Mouse (Mus musculus) MEL (cell line): ENCODE results near the gene Preb. TPM values are rescaled to one million over a fixed set of nuclear protein-coding genes. Genes with fewer than 3 reads are reported as not detected.

Experiments used
- DNase-seq: peaks from one replicate; pipeline ENCODE4 v3.0.0; 2011; ENCODE audit warnings: low read depth, low spot score
- H3K27ac ChIP-seq: 2 replicates; pipeline ENCODE4 v1.5.1; 2012; ENCODE audit warnings: low read depth, mild to moderate bottlenecking, control low read depth, low read length, moderate library complexity; ENCODE audit not compliant: control insufficient read depth
- H3K27me3 ChIP-seq, 2 experiments: fragments of 150-350 bp in 1 of 2; sonication (generic) in 1 of 2; 2 replicates each; pipeline ENCODE4 v1.6.1; 2012; ENCODE audit warnings: low read length in 2 of 2, mild to moderate bottlenecking in 2 of 2, improper control_type of control experiment in 1 of 2, moderate library complexity in 1 of 2; ENCODE audit not compliant: insufficient read depth in 2 of 2, control insufficient read depth in 1 of 2
- H3K36me3 ChIP-seq, 2 experiments: 2 replicates each; pipeline ENCODE4 v1.6.1; 2012 to 2014; ENCODE audit warnings: low read length in 2 of 2, improper control_type of control experiment in 1 of 2, inconsistent platforms in 1 of 2, mild to moderate bottlenecking in 1 of 2; ENCODE audit not compliant: insufficient read depth in 2 of 2, control insufficient read depth in 1 of 2
- H3K4me1 ChIP-seq, 2 experiments: fragments of 150-350 bp in 1 of 2; sonication (generic) in 1 of 2; 2 replicates each; pipeline ENCODE4 v1.6.1; 2012; ENCODE audit warnings: low read length in 2 of 2, improper control_type of control experiment in 1 of 2, mild to moderate bottlenecking in 1 of 2; ENCODE audit not compliant: insufficient read depth in 2 of 2, control insufficient read depth in 1 of 2
- H3K4me3 ChIP-seq, 2 experiments: fragments of 150-350 bp in 1 of 2; sonication (generic) in 1 of 2; 2 replicates each; pipeline ENCODE4 v1.5.1; 2012; ENCODE audit warnings: low read depth in 2 of 2, low read length in 2 of 2, mild to moderate bottlenecking in 2 of 2, moderate library complexity in 2 of 2, control low read depth in 1 of 2, improper control_type of control experiment in 1 of 2; ENCODE audit not compliant: control insufficient read depth in 1 of 2, insufficient read depth in 1 of 2
- H3K79me2 ChIP-seq: 2 replicates; pipeline ENCODE4 v1.6.1; 2012; ENCODE audit warnings: mild to moderate bottlenecking, low read length, moderate library complexity; ENCODE audit not compliant: control insufficient read depth, poor library complexity, insufficient read depth
- H3K9ac ChIP-seq: 2 replicates; pipeline ENCODE4 v1.6.1; 2012; ENCODE audit warnings: low read depth, mild to moderate bottlenecking, control low read depth, low read length, moderate library complexity; ENCODE audit not compliant: control insufficient read depth, poor library complexity, severe bottlenecking
- H3K9me3 ChIP-seq: fragments of 150-350 bp; sonication (generic); replicated peaks from 2 replicates; pipeline ENCODE4 v1.6.1; 2012; ENCODE audit warnings: mild to moderate bottlenecking, low read length, improper control_type of control experiment, moderate library complexity; ENCODE audit not compliant: insufficient read depth
- BHLHE40 ChIP-seq: IDR thresholded peaks from 2 replicates; pipeline ENCODE4 v1.6.1; 2012; ENCODE audit warnings: low read depth, mild to moderate bottlenecking, inconsistent platforms, low read length, improper control_type of control experiment, borderline replicate concordance
- CTCF ChIP-seq, 3 experiments: IDR thresholded peaks in 2 of 3; conservative IDR thresholded peaks in 1 of 3; 2 replicates each; pipeline ENCODE4 v1.5.1; 2011 to 2012; ENCODE audit warnings: low read length in 3 of 3, low read depth in 2 of 3, mild to moderate bottlenecking in 2 of 3, improper control_type of control experiment in 1 of 3, inconsistent platforms in 1 of 3, mixed read lengths in 1 of 3, moderate library complexity in 1 of 3; ENCODE audit not compliant: control insufficient read depth in 1 of 3, insufficient read depth in 1 of 3, poor library complexity in 1 of 3, severe bottlenecking in 1 of 3
- ETS1 ChIP-seq: IDR thresholded peaks from 2 replicates; pipeline ENCODE4 v1.6.1; 2012; ENCODE audit warnings: low read depth, mild to moderate bottlenecking, inconsistent platforms, low read length, improper control_type of control experiment, moderate library complexity
- GATA1 ChIP-seq: IDR thresholded peaks from 2 replicates; pipeline ENCODE4 v1.6.1; 2011; ENCODE audit warnings: low read depth, low read length, improper control_type of control experiment
- JUND ChIP-seq: IDR thresholded peaks from 2 replicates; pipeline ENCODE4 v1.6.1; 2011; ENCODE audit warnings: low read depth, mild to moderate bottlenecking, improper control_type of control experiment, low read length
- KAT2A ChIP-seq: conservative IDR thresholded peaks from 2 replicates; pipeline ENCODE4 v1.6.1; 2012; ENCODE audit warnings: low read depth, low read length, improper control_type of control experiment, inconsistent platforms
- MAFK ChIP-seq: IDR thresholded peaks from 2 replicates; pipeline ENCODE4 v1.6.1; 2011; ENCODE audit warnings: low read depth, mild to moderate bottlenecking, low read length, improper control_type of control experiment, borderline replicate concordance
- MAX ChIP-seq: IDR thresholded peaks from 2 replicates; pipeline ENCODE4 v1.6.1; 2011; ENCODE audit warnings: low read length, improper control_type of control experiment
- MAZ ChIP-seq: IDR thresholded peaks from 2 replicates; pipeline ENCODE4 v1.6.1; 2012; ENCODE audit warnings: low read depth, mild to moderate bottlenecking, inconsistent platforms, low read length, improper control_type of control experiment
- MXI1 ChIP-seq: IDR thresholded peaks from 2 replicates; pipeline ENCODE4 v1.6.1; 2011; ENCODE audit warnings: mild to moderate bottlenecking, low read depth, low read length, improper control_type of control experiment
- MYB ChIP-seq: IDR thresholded peaks from 2 replicates; pipeline ENCODE4 v1.6.1; 2011; ENCODE audit warnings: mild to moderate bottlenecking, low read depth, low read length, improper control_type of control experiment
- NRF1 ChIP-seq: IDR thresholded peaks from 2 replicates; pipeline ENCODE4 v1.6.1; 2014; ENCODE audit warnings: low read depth, mild to moderate bottlenecking, inconsistent platforms, low read length, improper control_type of control experiment, moderate library complexity; ENCODE audit not compliant: poor library complexity, insufficient read depth, severe bottlenecking
- RAD21 ChIP-seq: IDR thresholded peaks from 2 replicates; pipeline ENCODE4 v1.6.1; 2011; ENCODE audit warnings: mild to moderate bottlenecking, low read depth, low read length, improper control_type of control experiment
- SMC3 ChIP-seq: IDR thresholded peaks from 2 replicates; pipeline ENCODE4 v1.6.1; 2011; ENCODE audit warnings: low read depth, low read length, improper control_type of control experiment
- TBP ChIP-seq: IDR thresholded peaks from 2 replicates; pipeline ENCODE4 v1.8.0; 2011; ENCODE audit warnings: low read depth, low read length, improper control_type of control experiment
- USF1 ChIP-seq: IDR thresholded peaks from 2 replicates; pipeline ENCODE4 v1.6.1; 2014; ENCODE audit warnings: low read depth, mild to moderate bottlenecking, inconsistent platforms, low read length, improper control_type of control experiment, moderate library complexity
- USF2 ChIP-seq, 2 experiments: IDR thresholded peaks; 2 replicates each; pipeline ENCODE4 v1.6.1; 2011 to 2012; ENCODE audit warnings: improper control_type of control experiment in 2 of 2, low read length in 2 of 2, borderline replicate concordance in 1 of 2, inconsistent platforms in 1 of 2, low read depth in 1 of 2, mild to moderate bottlenecking in 1 of 2; ENCODE audit not compliant: insufficient read depth in 1 of 2
- ZMIZ1 ChIP-seq: IDR thresholded peaks from 2 replicates; pipeline ENCODE4 v1.6.1; 2012; ENCODE audit warnings: low read depth, mild to moderate bottlenecking, inconsistent platforms, low read length, improper control_type of control experiment, moderate library complexity
- polyA plus RNA-seq, 2 experiments: library from polyadenylated mRNA; stranded (reverse) in 1 of 2; unstranded in 1 of 2; fragments of >175 nt in 1 of 2; fragments of >200 nt in 1 of 2; gene quantifications; 2 replicates each; pipeline versions ENCODE4 v1.2.1 to v1.2.4; 2012; ENCODE audit warnings: low replicate concordance in 2 of 2, low read depth in 1 of 2; ENCODE audit not compliant: insufficient read length in 2 of 2, insufficient read depth in 1 of 2, missing spikeins in 1 of 2
- total RNA-seq: library from RNA; depleted of rRNA; stranded (reverse); fragments of 300-350 nt; gene quantifications from 2 replicates; pipeline ENCODE4 v1.2.3, GENCODE M21; 2012

Gene Preb
- total and polyA plus RNA-seq, 3 experiments, result 143 to 247 TPM; not detected in 1

- TF ChIP-seq ETS1, result no peak
- no peak for TF ChIP-seq MAFK
- no peak for TF ChIP-seq NRF1
These were observed 44.0 kb upstream of the Preb start (continued) for GRCm38 (mm10) chr5:31004184-31004583.

GRCm38 (mm10) chr5:31001560-31001959 lies 41.4 kb upstream of the Preb start:
- no peaks in the 10 kb centered on the region for H3K79me2 ChIP-seq
- H3K9ac ChIP-seq, result no peak overlapping the region
- H3K4me3 ChIP-seq, result no peak overlapping the region
- H3K4me1 ChIP-seq, result no peaks in the 10 kb centered on the region
- no peaks in the 10 kb centered on the region for H3K9me3 ChIP-seq
- no peak overlapping the region for H3K27ac ChIP-seq
- peak; percentile 23 for TF ChIP-seq RAD21
- no peak for TF ChIP-seq GATA1
- TF ChIP-seq MAFK, result no peak
- peak; percentile 37 to 56 (median 49) for TF ChIP-seq CTCF (IDR thresholded peaks at IDR 0.05 in 2 of 3, conservative IDR thresholded peaks at IDR 0.05 in 1 of 3; ENCODE audit: control insufficient read depth in 1 of 3, insufficient read depth in 1 of 3, low read depth in 2 of 3, low read length in 3 of 3, poor library complexity in 1 of 3, severe bottlenecking in 1 of 3)
- TF ChIP-seq SMC3, result peak; percentile 39
- TF ChIP-seq MXI1, result no peak
- TF ChIP-seq MAX, result no peak
- no peak for TF ChIP-seq ETS1
- H3K27me3 ChIP-seq, result 0 out of 4 replicates have a peak, but pooled peaks cover under 1 to 4% of the 10 kb centered on the region in 2 experiments
- peak; percentile 51 for DNase-seq
- H3K36me3 ChIP-seq, result no peaks in the 10 kb centered on the region

GRCm38 (mm10) chr5:31000993-31001392 lies 40.8 kb upstream of the Preb start:
- no peaks in the 10 kb centered on the region for H3K36me3 ChIP-seq
- peak; percentile 47 for DNase-seq
- H3K79me2 ChIP-seq, result no peaks in the 10 kb centered on the region
- H3K27ac ChIP-seq, result no peak overlapping the region
- H3K27me3 ChIP-seq, result 0 out of 4 replicates have a peak, but pooled peaks cover 0 to 6% of the 10 kb centered on the region in 2 experiments
- TF ChIP-seq MAZ (no peak), JUND (no peak), USF1 (peak; percentile 91), ZMIZ1 (no peak), ETS1 (no peak), MYB (no peak), MAX (peak; percentile 87), USF2 (IDR thresholded peaks at IDR 0.05; ENCODE audit: borderline replicate concordance in 1 of 2, insufficient read depth in 1 of 2, low read depth in 1 of 2, low read length in 2 of 2) (peak in 1 of 2 experiments; percentile 76; a peak in 3 of 4 replicates), KAT2A (no peak), BHLHE40 (peak; percentile 83), TBP (no peak), CTCF (IDR thresholded peaks at IDR 0.05 in 2 of 3, conservative IDR thresholded peaks at IDR 0.05 in 1 of 3; ENCODE audit: control insufficient read depth in 1 of 3, insufficient read depth in 1 of 3, low read depth in 2 of 3, low read length in 3 of 3, poor library complexity in 1 of 3, severe bottlenecking in 1 of 3) (no peak), RAD21 (no peak), MAFK (peak; percentile 65)
- H3K4me1 ChIP-seq, result no peaks in the 10 kb centered on the region
- no peak overlapping the region for H3K9ac ChIP-seq
- no peak overlapping the region for H3K4me3 ChIP-seq
- H3K9me3 ChIP-seq, result no peaks in the 10 kb centered on the region
